Mouse (Mus musculus) ES-Bruce4 (cell line): ENCODE results near the gene Amn1.

ENCODE experiments used
- CTCF ChIP-seq: IDR thresholded peaks from one replicate; pipeline ENCODE4 v1.8.1; 2011; ENCODE audit warnings: low read depth, low read length
- EP300 ChIP-seq: IDR thresholded peaks from 2 replicates; pipeline ENCODE4 v1.6.1; 2011; ENCODE audit warnings: low read depth, low read length; ENCODE audit not compliant: insufficient read depth
- POLR2A ChIP-seq: IDR thresholded peaks from one replicate; pipeline ENCODE4 v1.8.1; 2011; ENCODE audit warnings: low read length; ENCODE audit not compliant: insufficient read depth

GRCm38 (mm10) chr6:149139011-149139410 is 49.5 kb downstream of the Amn1 start:
- TF ChIP-seq POLR2A = no peak
- no peak for TF ChIP-seq EP300
- no peak for TF ChIP-seq CTCF
